Mouse (Mus musculus) heart, adult 18-20 months (tissue): ENCODE results near the gene Slc25a30. TPM values are rescaled to one million over a fixed set of nuclear protein-coding genes. Genes with fewer than 3 reads are reported as not detected.
"Not testable (repeated sequence)": the region's sequence is repeated elsewhere in the genome, so short reads cannot be mapped to it uniquely, and the experiment has no call there.

Source experiments
- DNase-seq, 2 experiments: peaks; one replicate each; pipeline ENCODE4 v3.0.0; 2021 to 2022; ENCODE audit warnings: mixed read lengths in 1 of 2
- long read RNA-seq, 2 experiments: library from polyadenylated mRNA; stranded (forward); transcript quantifications; one replicate each; pipeline ENCODE4 v2.0.0; 2021
- total RNA-seq, 2 experiments: library from RNA; stranded (reverse); gene quantifications; 2 replicates each; pipeline ENCODE4 v1.2.3; 2021

Slc25a30 gene
- total RNA-seq: 10 to 100 TPM; 16.6 to 18.5 TPM
- long read RNA-seq, experiment 1, partial matches to known transcripts: 1 of 3 reads
- long read RNA-seq, experiment 1, other reads (novel, unspliced or antisense): 1 of 3 reads
- long read RNA-seq, experiment 2, partial matches to known transcripts: 1 of 2 reads
- long read RNA-seq, experiment 2, other reads (novel, unspliced or antisense): 1 of 2 reads

DNA sequence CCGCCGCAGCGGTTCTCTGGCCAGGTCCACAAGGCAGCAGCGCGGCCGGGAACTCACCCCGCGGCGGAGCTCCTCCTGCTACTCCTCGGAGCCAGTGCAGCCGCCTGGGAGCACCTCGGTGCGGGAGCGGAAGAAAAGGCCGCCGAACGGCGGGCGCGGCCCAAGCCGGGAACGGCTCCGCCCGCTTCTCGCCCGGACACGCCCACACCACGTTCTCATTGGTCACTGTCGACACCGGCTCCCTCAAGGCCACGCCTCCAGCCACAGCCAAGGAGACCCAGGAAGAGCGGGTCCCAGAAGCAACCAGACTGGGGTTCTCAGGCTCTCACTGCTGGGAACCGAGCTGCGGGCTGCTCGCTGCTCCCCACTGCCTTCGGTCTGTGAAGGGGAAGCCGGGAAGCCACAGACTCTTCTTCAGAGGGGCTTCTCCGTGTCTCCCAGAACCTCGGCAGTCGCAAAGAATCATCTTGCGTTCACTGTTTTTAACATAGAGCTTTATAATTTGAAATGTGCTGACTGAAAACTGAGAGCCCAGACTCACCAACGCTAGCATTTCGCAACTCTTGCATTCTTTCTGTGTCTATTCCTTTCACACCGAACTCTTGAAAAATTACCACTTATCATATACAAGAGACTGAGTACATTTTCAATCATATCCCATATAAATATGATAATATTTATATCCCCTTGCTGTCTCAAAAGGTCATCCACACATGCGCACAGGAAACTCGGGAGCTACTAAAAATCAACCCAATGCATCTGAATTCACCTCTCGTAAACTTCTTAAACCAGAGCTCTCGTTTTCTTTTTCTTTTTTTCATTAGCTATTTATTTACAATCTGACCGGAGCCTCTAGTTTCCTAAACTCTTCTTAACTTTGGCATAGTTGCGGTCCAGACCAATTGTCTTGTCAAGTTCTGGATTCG, at the start of gene Slc25a30:
Slc25a30 (minus strand) TSS at position 170 of the 926 bp plus-strand sequence.
- DNase-seq: peak; percentile 98 to 99

DNA sequence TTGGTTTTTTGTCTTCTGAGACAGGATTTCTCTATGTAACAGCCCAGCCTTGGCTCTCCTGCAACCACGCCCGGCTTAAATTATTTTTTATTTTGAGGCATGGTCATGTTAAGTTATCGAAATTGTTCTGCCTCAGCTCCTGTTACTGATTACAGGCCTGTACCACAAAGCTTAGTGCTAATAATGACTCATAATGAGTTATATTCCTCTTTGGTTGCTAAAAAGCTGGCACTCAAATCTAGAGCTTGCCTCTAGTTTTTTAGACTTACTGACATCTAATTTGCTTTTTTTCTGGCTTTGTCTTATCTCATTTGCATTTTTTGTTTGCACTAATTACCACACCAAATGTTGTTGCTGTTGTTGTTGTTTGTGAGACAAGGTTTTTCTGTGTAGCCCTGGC, 49.7 kb upstream of the Slc25a30 start:
- no peak for DNase-seq

DNA sequence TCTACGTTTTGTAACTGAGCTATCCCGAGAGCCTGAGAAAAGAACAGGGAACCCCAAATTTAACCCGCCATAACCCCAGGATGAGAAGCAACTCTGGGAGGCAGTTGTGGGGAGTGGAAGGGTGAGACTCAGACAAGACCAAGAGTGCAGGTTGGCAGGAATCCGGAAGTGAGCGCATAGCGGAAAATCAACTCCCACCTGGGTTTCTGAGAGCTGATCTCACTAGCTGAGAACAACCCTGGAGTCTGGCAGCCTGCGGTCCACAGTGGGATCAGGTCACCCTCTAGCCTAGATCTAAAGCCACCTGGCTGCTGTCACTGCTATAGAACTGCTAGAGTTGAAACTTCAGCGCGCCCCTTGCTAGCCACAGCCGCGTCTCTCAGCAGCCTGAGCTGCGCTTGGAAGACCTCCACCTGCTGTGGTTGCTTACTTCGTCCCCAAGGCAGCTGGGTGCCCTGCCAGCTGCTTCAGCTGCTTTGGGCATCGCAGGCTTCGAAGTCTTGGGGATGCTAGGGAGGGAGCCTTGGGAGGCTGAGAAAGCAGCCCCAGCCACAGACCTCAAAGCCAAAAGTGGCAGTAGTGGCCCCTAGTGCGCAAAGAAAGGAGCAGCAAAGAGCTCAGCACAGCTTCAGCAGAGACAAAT, 48.0 kb upstream of the Slc25a30 start:
- DNase-seq: peak; percentile 84 to 87

DNA sequence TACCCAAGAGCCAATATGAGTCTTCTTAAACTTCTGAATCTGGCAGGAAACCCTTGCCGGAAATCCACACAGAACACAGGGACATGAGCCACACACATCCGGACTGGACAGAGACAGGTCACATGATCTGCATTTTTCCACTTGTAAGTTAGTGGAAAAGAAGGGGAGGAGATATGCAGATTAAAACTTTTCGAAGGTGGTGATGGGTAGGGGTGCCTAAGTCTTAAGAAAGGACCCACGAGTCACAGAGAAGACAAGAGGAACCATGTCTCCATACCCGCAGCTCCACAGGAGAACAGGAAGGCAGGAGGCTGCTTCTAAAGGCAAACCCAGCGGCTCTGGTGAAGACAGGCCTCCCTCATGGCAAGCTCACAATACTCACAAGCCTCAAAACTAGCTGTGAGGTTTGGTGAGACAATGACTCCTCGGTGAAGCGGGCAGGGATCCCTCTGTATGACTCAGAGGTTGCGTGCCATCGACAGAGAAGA, 47.5 kb upstream of the Slc25a30 start:
- DNase-seq: peak; percentile 89 to 94

DNA sequence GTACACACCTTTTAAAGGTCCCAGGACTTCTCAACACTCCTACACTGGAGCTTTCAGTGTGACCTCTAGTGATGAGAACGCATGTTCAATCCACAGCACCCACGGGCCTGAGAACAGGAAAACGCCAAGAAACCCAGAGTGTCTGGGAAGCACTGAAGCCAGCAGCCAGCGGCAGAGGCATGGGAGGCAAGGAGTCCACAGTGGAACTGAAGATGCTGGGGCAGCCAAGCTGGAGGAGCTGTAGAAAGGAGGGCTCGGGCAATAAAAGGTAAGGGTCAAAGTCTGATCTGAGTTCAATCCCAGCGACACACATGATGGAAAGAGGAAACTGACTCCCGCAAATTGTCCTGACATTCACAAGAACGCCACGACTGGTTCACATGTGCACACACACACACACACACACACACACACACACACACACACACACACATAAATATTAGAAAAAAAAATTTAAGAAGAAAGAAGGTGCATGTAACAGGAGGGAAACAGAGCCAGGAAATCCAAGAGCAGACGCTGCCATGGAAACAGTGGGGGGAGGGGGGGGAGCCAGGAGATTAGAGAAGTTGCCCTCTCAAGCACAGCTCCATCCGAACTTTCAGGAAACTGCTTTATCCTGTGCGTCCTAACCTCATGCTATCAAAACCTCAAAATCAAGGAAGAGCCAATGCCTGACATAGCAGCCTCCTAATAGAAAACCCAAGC, 46.9 kb upstream of the Slc25a30 start:
- peak; percentile 31 to 52 for DNase-seq

DNA sequence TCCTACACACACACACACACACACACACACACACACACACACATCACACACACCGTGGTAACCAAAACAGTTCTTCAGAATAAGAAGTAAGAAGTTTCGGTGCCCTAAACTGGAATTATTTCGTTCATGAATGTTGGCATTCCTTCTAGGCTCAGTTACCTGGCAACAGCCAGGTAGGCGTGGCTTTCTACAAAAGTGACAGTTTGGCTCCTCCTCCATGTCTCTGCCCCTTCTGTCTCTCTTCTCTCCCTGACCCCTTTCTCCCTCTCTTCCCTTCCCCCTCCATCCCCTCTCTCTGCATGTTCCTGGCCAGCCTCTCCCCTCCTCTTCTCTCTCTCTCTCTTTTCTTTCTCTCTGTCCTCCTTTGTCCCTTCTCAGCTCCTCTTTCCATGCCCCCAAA, 46.1 kb upstream of the Slc25a30 start:
- no peak for DNase-seq

DNA sequence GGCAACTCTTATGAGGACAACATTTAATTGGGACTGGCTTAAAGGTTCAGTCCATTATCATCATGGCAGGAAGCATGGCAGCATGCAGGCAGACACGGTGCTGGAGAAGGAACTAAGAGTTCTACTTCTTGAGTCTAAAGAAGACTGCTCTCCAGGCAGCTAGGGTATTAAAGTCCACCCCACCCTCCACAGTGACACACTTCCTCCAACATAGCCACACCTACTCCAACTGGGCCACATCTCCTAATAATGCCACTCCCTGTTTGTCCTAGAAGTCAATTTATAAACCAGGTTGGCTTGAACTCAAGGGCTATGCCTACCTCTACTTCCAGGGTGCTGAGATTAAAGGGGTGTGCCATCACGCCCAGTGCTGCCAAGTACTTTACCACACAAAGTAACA, 45.2 kb upstream of the Slc25a30 start:
- peak in 1 of 2 experiments; percentile 33 for DNase-seq

DNA sequence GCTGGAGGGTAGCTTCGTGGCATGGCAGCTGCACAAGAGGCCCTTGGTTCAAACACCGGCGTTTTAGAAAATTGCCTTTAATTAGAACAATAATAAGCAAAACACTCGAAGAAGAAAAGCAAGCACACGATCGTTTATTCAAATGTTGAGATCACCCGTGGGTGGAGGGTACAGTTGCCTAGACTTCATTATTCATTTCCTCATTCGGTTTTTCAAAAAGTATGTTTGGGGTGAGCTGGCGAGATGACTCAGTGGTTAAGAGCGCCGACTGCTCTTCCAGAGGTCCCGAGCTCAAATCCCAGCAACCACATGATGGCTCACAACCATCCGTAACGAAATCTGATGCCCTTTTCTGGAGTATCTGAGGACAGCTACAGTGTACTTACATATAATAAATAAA, 43.0 kb upstream of the Slc25a30 start:
- DNase-seq: not testable (repeated sequence)

DNA sequence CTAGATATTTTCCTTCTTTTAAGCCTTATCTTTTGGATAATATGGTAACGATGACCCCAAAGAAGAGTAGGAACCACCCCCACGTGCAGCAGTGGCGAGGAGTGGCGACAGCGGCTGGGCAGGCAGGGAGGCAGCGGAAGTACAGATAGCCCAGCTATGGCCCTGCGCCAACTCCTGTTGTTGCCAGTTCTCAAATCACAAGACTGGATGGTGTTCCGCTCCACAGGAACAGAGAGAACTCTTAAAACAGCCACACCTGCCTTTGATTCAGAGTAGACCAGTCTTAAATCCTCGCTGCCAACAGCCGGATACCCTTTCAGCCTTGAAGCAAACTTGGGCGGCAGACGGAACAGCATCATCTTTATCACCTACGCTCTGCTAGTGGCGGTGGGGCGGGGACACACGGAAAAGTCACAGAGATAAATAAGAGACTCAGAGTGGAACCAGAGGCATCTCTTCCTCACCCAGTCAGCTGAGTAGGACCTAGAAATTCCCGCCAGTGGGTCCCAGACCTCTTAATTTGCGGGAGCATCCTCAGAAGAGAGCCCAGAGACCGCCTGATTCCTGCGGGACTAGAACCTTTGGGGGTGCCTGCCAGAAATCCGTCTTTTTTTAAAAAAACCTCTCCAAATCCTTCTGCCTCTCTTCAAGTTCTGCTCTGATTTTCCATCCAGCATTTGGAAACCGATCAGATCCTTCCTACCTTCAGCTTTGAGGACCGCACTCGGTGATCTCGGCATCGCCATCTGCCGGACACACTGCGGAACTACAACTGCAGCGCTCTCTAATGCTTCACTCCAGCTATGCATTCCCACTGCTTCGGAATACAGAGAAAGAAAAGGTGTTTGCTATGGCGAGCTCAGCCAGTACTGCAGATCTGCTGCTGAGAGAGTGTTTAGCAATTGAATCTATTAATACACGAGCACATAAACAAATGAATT, 42.3 kb upstream of the Slc25a30 start:
- DNase-seq: peak; percentile 90 to 95

DNA sequence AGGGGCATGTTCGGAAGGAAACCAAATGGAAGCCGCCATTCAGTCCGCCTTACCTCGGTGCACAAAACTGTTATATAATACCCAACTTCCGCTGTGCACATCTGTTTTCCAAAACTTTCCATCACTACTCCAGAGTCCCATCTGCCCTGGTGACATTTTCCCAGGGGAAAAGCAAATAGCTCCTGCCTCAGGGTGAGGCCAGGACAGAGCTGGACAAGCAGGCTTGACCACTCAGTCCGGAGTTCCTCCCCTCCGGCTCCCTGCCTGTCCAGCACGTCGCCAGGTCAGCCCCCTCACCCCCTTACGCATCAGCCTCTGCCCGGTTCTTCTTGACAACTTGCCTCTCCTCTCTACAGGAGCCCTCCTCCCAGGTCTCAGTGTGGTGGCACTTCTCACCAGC, 41.4 kb upstream of the Slc25a30 start:
- DNase-seq: no peak

DNA sequence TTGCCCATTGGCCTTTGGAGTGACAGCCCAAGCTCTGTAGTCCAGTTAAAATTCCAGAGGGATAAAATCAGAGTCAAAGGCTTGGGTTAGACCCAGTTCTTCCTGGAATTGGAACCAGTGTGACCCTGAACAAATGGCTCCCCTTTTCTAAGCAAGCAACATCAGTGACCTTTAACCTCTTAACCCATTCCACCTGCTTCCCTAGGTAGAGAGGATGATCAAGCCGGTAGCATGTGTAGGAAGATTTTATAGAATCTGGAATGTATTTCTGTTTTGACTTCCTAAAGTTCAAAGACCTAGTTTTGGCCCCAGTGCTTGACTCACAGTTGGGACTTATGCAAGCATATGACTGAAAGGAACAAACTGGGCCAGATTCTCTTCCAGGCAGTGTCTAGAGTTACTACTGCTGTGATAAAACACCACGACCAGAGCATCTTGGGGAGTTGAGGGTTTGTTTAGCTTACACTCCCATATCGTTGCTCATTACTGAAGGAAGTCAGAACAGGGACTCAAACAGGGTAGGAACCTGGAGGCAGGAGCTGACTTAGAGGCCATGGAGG, 40.1 kb upstream of the Slc25a30 start:
- DNase-seq: peak in 1 of 2 experiments; percentile 36

DNA sequence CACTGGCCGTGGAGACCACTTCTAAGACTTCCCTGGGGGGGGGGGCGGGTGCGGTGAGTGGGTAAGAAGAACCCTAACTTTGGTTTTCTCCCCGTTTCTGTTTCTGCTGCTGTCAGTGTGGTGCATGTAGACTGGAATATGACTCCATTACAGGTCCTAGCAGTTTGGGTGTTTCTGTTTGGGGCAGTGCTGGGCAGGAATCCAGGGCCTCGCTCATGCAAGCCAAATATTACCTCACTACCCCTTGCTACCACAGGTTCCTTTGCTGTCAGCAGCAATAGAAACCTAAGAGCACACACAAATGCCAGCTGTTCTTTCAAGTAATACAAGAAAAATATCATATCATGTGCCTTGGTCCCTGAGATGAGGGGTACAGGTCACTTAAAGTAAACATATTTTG, 33.2 kb upstream of the Slc25a30 start:
- peak; percentile 64 to 65 for DNase-seq

DNA sequence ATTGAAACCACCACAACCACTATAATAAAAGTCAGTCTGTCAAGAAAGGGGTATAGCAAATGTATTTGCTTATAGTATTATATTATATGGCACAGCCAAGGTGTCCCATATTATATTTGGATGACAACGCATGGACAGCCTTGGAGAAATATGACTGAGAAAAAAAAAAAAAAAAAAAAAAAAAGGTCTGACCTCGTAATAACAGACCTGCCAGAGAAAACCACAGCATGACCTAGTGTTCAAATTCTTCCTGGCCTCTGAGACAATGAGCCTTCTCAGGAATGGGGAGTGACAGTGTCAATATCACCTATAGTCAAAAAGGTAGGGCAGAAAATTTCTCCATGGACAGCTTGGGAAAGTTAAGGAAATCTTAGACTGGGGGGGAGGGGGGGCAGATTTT, 32.5 kb upstream of the Slc25a30 start:
- no peak for DNase-seq

DNA sequence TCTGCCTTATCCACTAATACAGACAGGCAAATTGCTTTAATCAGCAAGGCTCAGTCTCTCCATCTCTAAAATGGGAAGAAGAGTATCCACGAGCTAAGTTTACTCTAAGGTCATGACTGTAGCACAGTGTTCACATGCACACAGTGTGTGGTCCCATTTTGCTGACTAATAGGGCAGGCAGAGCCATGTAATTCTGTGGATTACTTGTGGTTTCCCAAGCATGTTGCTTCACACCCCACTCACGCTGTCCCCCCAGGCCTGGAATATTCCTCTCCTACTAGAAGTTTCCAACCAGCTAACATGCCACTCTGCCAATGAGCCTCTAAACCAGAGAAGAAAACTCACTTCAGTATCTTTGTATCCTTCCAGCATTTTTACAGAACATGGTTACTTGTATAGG, 31.7 kb upstream of the Slc25a30 start:
- no peak for DNase-seq

DNA sequence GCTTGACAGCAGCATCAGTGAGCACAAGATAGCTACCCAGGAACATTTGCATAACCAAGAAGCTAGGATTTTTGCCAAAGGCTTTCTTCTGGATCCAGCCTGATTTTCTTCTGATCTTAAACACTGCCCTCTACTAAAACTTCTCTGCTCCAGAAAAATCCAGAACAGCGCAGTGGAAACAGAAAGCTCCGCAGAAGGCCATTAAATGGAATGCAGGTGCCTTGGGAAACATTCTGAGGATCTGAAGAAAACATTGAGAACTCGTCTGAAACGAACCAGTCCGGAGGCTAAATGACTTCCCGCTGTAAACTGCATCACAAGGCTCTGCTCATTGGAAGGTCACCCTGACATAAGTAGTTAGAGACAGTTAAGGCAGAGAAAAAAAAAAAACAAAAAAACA, 23.1 kb upstream of the Slc25a30 start:
- DNase-seq: no peak

DNA sequence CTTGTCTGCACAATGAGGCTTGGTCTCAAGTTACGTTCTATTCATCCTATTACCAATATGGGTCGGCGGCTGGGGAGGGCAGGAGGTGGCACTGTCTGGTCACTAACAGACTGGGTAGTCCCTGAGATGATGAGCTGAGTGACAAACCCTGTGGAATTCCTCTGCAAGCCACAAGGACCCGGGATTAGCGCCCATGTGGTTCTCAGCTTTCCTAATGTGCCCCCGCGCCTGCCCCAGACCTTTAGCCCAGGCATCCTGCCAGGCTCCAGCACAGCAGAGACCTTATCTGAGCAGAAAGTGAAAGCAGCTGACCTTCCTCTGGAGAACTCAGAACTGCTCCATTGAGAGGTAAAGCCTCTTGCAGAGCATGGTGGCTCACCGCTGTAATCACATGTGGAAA, 21.0 kb upstream of the Slc25a30 start:
- peak; percentile 78 to 80 for DNase-seq

DNA sequence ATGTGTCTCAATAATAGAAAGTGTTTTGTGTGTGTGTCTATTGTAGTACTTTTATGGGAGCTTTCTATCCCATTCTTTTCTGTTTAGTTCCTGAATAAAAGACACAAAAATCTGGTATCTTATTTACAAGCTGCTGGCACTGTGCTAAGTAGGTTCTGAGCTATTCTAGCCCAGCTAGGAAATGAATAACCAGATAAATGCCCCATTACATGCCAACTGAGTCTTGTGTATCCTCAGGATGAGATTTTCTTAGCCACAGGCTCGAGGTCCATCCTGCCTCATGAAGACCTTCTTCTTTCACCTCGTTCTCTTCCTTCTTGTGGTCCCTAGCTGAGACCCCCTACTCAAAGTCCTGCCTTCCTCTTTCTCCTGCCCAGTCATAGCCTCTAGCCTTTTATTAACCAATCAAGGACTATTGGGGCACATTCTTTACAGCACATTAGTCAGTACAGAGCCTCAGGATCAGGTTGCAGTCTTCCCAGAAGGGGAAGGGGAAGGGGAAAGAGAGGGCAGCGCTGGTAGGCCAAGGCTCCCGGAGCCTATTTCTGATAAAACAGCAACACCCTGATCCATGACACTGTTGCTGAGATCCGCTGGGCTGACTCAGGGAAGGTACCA, 11.0 kb upstream of the Slc25a30 start:
- no peak for DNase-seq

DNA sequence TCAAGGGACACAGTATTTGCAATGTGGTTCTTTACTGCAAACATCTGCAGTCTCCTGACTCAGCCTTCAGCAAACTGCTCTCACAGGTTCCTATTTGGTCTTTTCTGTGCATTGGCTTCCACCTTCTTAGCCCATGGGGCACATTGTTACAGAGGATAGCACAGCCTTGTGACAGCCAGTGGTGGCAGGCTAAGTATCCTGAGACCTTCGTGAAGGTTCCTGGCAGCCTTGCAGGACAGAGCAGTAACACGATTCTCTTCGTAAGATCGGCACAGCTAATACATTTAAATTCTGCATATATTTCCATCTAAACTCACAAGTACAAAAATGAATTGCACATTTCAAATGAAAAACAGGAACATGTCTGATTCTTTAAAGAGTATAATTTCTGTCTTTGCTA, 9.1 kb upstream of the Slc25a30 start:
- DNase-seq: no peak

DNA sequence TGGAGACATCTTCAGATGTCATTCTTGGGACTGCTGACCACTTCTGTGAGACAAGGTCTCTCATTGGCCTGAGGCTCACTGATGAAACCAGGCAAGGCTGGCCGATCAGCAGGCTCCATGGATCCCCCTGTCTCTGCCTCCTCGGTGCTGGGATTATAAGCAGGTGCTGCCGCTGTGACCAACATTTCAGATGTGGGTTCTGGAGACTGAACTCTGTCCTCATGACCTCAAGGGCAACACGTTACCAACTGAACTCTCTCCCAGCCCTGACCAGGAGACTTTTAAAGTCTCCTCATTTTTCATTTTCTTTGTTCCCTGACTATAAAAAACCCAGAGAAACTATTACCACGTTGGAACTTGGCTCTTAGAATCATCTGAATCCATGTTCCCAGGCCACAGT, 7.9 kb upstream of the Slc25a30 start:
- DNase-seq: no peak

DNA sequence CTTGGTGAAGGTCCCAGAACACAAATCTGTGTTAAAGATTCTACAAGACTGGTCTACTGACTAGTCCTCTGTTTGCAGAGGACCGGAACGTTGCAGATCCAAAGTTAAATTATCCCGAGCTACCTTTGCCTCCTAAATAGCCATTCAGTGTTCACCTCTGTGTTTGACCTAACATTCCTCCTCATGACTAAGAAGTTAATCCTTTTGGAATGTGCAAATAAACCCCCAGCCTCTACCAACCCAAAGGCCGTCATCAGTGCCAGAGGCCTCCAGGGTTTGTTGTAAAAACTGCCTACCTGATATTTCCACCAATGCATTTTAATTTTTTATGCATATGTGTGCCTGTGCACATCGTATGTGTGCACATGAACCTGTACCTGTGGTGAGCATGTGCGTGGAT, 7.5 kb upstream of the Slc25a30 start:
- DNase-seq: no peak
